Mouse (Mus musculus) limb, embryonic 15.5 days (tissue): ENCODE measurements around the gene Gdpd3. TPM values are rescaled to one million over a fixed set of nuclear protein-coding genes. Genes with fewer than 3 reads are reported as not detected.

ENCODE experiments used
- ATAC-seq: fragments of 200-750 bp; cut with Nextera tagmentation; 2 replicates; pipeline ENCODE4 v1.8.0; 2017; ENCODE audit warnings: low read depth, moderate TSS enrichment; ENCODE audit not compliant: insufficient number of reproducible peaks, low FRiP score, low TSS enrichment
- H3K27ac ChIP-seq: fragments of 300-500 bp; sonication (generic); 2 replicates; pipeline ENCODE4 v1.5.1; 2015; ENCODE audit warnings: moderate library complexity, mild to moderate bottlenecking, inconsistent platforms
- H3K27me3 ChIP-seq: fragments of 300-500 bp; sonication (generic); 2 replicates; pipeline ENCODE4 v1.6.1; 2015; ENCODE audit warnings: inconsistent platforms
- H3K36me3 ChIP-seq: fragments of 300-500 bp; sonication (generic); 2 replicates; pipeline ENCODE4 v1.6.1; 2015; ENCODE audit warnings: inconsistent platforms
- H3K4me1 ChIP-seq: fragments of 300-500 bp; sonication (generic); 2 replicates; pipeline ENCODE4 v1.6.1; 2015; ENCODE audit warnings: inconsistent platforms
- H3K4me2 ChIP-seq: fragments of 300-500 bp; sonication (generic); 2 replicates; pipeline ENCODE4 v1.6.1; 2015; ENCODE audit warnings: mild to moderate bottlenecking, inconsistent platforms
- H3K4me3 ChIP-seq: fragments of 300-500 bp; sonication (generic); 2 replicates; pipeline ENCODE4 v1.5.1; 2015; ENCODE audit warnings: mild to moderate bottlenecking, inconsistent platforms
- H3K9ac ChIP-seq: fragments of 300-500 bp; sonication (generic); 2 replicates; pipeline ENCODE4 v1.6.1; 2015; ENCODE audit warnings: inconsistent platforms
- H3K9me3 ChIP-seq: fragments of 300-500 bp; sonication (generic); 2 replicates; pipeline ENCODE4 v1.6.1; 2016; ENCODE audit warnings: inconsistent platforms
- WGBS: fragments of 180-500 bp; shearing (Covaris S2); methylation state at CpG from one replicate; pipeline ENCODE4 v1.1.7; 2015; 5-methylcytosine and 5-hydroxymethylcytosine counted together
- polyA plus RNA-seq: library from polyadenylated mRNA; unstranded; fragments of >200 nt; fragmentation: Nextera tagmentation; extraction: Ambion mirVana; gene quantifications from 2 replicates; pipeline ENCODE4 v1.2.1, GENCODE M21; 2015

Gene Gdpd3
- polyA plus RNA-seq, 1 experiment from 2014 or later = 17.7 TPM

DNA sequence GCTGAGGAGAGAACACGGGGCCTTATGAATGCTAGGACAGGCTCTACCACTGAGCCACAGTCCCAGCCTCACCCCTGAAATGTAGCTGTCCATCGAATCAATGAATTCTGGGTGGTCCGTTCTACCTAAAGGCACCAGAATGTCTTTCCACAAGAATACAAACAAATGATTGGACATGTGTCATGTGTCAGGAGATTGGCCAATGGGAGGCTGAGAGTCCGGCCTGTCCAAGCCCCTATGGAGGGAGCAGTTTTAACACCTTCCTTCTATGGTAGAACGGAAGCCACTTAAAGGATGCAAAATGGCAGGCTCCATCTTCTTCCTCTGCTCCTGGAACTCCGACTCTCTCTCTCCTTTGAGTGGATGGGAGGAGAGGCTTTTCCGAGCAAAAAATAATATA is 51.5 kb downstream of the Gdpd3 start:
- Histone ChIP-seq H3K4me3 (no peak overlapping the region), H3K27me3 (peaks cover 15% of the 10 kb centered on the region), H3K36me3 (no peaks in the 10 kb centered on the region), H3K4me2 (no peak overlapping the region), H3K9ac (no peak overlapping the region), H3K9me3 (no peaks in the 10 kb centered on the region), H3K4me1 (no peaks in the 10 kb centered on the region), H3K27ac (no peak overlapping the region)
- no peak for ATAC-seq
- 85% methylated on average over 7 of the region's 7 CpGs for WGBS

DNA sequence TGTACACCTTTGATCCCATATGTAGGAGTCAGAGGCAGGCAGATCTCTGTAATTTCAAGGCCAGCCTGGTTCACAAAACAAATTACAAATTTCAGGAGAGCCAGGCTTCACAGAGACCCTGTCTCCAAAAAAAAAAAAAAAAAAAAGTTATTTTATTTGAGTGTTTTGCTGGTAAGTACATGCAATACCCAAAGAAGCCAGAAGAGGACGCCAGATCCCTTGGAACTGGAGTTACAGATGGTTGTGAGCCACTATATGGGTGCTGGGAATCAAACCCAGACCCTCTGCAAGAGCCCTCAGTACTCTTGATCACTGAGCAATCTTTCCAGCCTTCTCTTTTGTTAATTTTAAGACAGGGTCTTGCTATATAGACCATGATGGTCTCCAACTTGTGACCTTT is 52.7 kb downstream of the Gdpd3 start:
- no peak overlapping the region for H3K27ac ChIP-seq
- peaks cover 6% of the 10 kb centered on the region for H3K4me1 ChIP-seq
- H3K9ac ChIP-seq = no peak overlapping the region
- no peak for ATAC-seq
- no peaks in the 10 kb centered on the region for H3K9me3 ChIP-seq
- H3K27me3 ChIP-seq = peaks cover 18% of the 10 kb centered on the region
- WGBS = 22% methylated on average over 1 of the region's 1 CpGs
- H3K4me3 ChIP-seq = no peak overlapping the region
- no peaks in the 10 kb centered on the region for H3K36me3 ChIP-seq
- H3K4me2 ChIP-seq = no peak overlapping the region

DNA sequence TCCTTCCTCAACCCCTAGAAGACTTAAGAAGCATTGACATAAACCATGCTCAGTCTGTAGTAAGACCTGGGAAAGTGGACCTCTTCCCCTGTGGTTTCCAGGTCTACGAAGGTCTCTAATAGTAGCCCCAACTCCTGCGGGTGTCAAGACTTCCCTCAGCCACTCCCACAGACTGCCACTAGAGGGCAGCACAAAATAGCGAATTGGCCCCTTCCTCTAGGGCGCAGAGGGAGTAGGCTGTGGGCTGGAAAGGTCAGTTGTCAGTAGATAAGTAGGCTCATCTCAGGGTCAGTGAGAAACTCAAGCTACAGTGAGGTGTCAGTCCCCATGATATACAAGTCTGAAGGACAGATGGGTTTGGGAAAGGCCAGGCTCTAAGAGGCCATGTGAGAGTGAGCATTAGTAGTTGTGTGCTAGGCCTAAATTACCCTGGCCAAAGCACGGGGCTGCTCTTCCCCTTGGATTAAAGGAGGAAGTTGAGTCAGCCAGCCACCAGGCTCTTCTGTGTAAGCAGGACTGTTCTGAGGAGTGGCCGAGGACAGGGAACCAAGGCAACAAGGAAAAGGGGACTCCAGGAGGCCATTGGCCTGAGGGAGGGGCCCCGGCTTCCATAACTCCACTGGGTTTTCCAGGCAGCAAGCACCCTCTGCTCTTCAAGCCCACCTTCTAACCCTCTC is 55.8 kb downstream of the Gdpd3 start:
- 19% methylated on average over 7 of the region's 7 CpGs for WGBS
- H3K4me1 ChIP-seq = peaks cover 6% of the 10 kb centered on the region
- peaks cover 48% of the 10 kb centered on the region for H3K27me3 ChIP-seq
- no peaks in the 10 kb centered on the region for H3K36me3 ChIP-seq
- no peak for ATAC-seq
- no peak overlapping the region for H3K27ac ChIP-seq
- no peak overlapping the region for H3K4me2 ChIP-seq
- no peaks in the 10 kb centered on the region for H3K9me3 ChIP-seq
- H3K4me3 ChIP-seq = no peak overlapping the region
- H3K9ac ChIP-seq = no peak overlapping the region

DNA sequence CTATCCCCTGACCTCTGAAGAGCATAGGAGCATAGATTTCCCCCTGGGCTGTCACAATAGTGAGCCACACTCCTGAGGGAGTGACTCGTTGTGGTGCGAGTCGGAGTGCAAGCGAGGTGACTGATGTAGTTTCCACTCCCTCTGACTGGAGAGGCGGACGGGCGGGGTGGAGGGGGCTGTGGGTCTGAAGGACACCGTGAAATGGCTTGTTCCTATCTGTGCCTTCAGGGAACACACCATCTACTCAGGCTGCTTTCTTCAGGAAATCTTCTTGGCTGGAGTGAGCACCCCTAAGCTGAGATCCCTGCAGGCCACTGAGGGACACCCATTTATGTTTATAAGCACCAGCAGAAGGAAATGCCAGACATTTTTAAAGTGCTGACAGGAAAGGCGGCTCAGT is 56.6 kb downstream of the Gdpd3 start:
- no peak for ATAC-seq
- H3K27ac ChIP-seq = no peak overlapping the region
- H3K9ac ChIP-seq = no peak overlapping the region
- peak overlapping the region; percentile 44; the same call in 1 of the 2 replicates for H3K4me2 ChIP-seq
- no peaks in the 10 kb centered on the region for H3K36me3 ChIP-seq
- H3K4me3 ChIP-seq = no peak overlapping the region; the same call in 1 of the 2 replicates
- no peaks in the 10 kb centered on the region for H3K9me3 ChIP-seq
- peaks cover 48% of the 10 kb centered on the region for H3K27me3 ChIP-seq
- 18% methylated on average over 9 of the region's 9 CpGs for WGBS
- peaks cover 6% of the 10 kb centered on the region for H3K4me1 ChIP-seq

DNA sequence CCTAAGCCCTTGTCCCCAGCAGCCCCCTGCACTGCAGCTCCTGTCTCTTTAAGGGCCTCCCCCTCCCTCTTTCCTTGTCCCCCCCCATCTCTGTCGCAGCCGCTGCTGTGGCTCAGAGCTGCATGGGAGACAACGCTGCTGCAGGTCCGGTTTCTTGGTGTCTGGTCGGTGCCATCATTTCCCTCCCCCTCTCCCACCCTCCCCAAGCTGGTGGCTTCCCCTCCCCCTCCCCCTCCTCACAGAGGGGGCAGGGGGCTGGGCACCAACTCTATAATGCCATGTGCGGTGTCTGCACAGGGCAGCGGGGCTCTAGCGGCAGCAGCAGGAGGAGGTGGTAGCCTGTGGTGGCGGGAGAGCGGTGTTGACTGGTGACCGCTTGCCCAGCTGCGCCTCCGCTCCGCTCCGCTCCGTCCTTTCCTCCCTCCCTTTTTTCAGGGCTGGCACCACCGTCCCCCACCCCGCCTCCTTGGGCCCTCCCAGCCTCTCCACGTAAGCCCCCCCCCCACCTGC is 57.1 kb downstream of the Gdpd3 start:
- 2% methylated on average over 13 of the region's 19 CpGs for WGBS
- H3K4me3 ChIP-seq = peak overlapping the region; percentile 29
- no peaks in the 10 kb centered on the region for H3K9me3 ChIP-seq
- H3K27ac ChIP-seq = no peak overlapping the region
- ATAC-seq = no peak
- no peaks in the 10 kb centered on the region for H3K36me3 ChIP-seq
- no peak overlapping the region for H3K9ac ChIP-seq
- H3K4me2 ChIP-seq = peak overlapping the region; percentile 44
- H3K4me1 ChIP-seq = peaks cover 6% of the 10 kb centered on the region
- peaks cover 48% of the 10 kb centered on the region for H3K27me3 ChIP-seq

DNA sequence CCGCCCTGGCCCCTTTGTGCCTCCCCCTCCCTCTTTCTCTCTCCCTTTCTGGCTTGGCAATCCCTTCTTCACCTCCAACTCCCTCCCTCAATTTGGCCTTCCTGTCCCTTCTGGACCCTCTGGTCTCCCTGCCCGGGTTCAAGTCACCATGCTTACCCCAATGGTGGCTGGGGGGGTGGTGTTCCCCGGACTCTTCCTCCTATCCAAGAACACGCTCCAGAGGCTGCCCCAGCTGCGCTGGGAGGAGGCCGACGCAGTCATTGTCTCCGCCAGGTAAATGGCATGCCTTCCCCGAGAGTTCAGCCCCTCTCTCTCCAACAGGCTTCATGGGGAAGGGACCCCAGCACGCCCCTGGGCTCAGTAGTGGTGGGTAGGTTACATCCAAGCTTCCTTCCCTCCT is 57.8 kb downstream of the Gdpd3 start:
- peaks cover 51% of the 10 kb centered on the region for H3K27me3 ChIP-seq
- peaks cover 6% of the 10 kb centered on the region for H3K4me1 ChIP-seq
- no peaks in the 10 kb centered on the region for H3K36me3 ChIP-seq
- no peak overlapping the region for H3K27ac ChIP-seq
- H3K4me2 ChIP-seq = no peak overlapping the region
- WGBS = 9% methylated on average over 10 of the region's 10 CpGs
- H3K9ac ChIP-seq = no peak overlapping the region
- ATAC-seq = no peak
- no peak overlapping the region for H3K4me3 ChIP-seq
- H3K9me3 ChIP-seq = no peaks in the 10 kb centered on the region

Other genes with a start within 250 kb of the Gdpd3 start
- gene Eif3c, start 199.9 kb upstream of the Gdpd3 start, polyA plus RNA-seq = 173 and 191 TPM in 2 replicates
- gene Apobr, start 181.4 kb upstream of the Gdpd3 start, polyA plus RNA-seq = 0.79 and 1.9 TPM in 2 replicates
- gene Cln3, start 180.5 kb upstream of the Gdpd3 start, polyA plus RNA-seq = 32.7 and 37.7 TPM in 2 replicates
- gene Il27, start 171.4 kb upstream of the Gdpd3 start, polyA plus RNA-seq = not detected in 2 replicates
- gene Nupr1, start 135.5 kb upstream of the Gdpd3 start, polyA plus RNA-seq = 29.8 and 41.9 TPM in 2 replicates
- gene Sgf29, start 117.0 kb upstream of the Gdpd3 start, polyA plus RNA-seq = 43.4 and 43.9 TPM in 2 replicates
- gene Sult1a1, start 89.9 kb upstream of the Gdpd3 start, polyA plus RNA-seq = 12.2 and 17.5 TPM in 2 replicates
- gene Bola2, start 70.9 kb upstream of the Gdpd3 start, polyA plus RNA-seq = 109 and 131 TPM in 2 replicates
- 10.5 and 12.3 TPM in 2 replicates for gene Slx1b, start 70.5 kb upstream of the Gdpd3 start, polyA plus RNA-seq
- gene Coro1a, start 58.5 kb upstream of the Gdpd3 start, polyA plus RNA-seq = 44.5 and 46.5 TPM in 2 replicates
- gene Mapk3, start 6.7 kb upstream of the Gdpd3 start, polyA plus RNA-seq = 65.2 and 68.3 TPM in 2 replicates
- gene Ypel3, start 10.6 kb downstream of the Gdpd3 start, polyA plus RNA-seq = 117 and 122 TPM in 2 replicates
- gene Tbx6, start 15.1 kb downstream of the Gdpd3 start, polyA plus RNA-seq = 0.37 and 0.46 TPM in 2 replicates
- gene Ppp4c, start 26.2 kb downstream of the Gdpd3 start, polyA plus RNA-seq = 212 and 227 TPM in 2 replicates
- 0.22 and 0.56 TPM in 2 replicates for gene Fam57b, start 31.3 kb downstream of the Gdpd3 start, polyA plus RNA-seq
- not detected in 2 replicates for gene 4930451I11Rik, start 65.3 kb downstream of the Gdpd3 start, polyA plus RNA-seq
- 0.57 and 0.82 TPM in 2 replicates for gene Doc2a, start 81.1 kb downstream of the Gdpd3 start, polyA plus RNA-seq
- gene Hirip3, start 95.6 kb downstream of the Gdpd3 start, polyA plus RNA-seq = 26.7 and 30.1 TPM in 2 replicates
- 80.7 and 82.1 TPM in 2 replicates for gene Ino80e, start 96.0 kb downstream of the Gdpd3 start, polyA plus RNA-seq
- 40.9 and 46.3 TPM in 2 replicates for gene Taok2, start 118.4 kb downstream of the Gdpd3 start, polyA plus RNA-seq
- 31.3 and 35.1 TPM in 2 replicates for gene Tmem219, start 156.6 kb downstream of the Gdpd3 start, polyA plus RNA-seq
- gene Kctd13, start 162.5 kb downstream of the Gdpd3 start, polyA plus RNA-seq = 13.5 and 15.3 TPM in 2 replicates
- 0.10 TPM in 1 of 2 replicates, not detected in the other for gene Asphd1, start 183.2 kb downstream of the Gdpd3 start, polyA plus RNA-seq
- gene Sez6l2, start 184.2 kb downstream of the Gdpd3 start, polyA plus RNA-seq = 0.46 and 0.50 TPM in 2 replicates
- 105 and 119 TPM in 2 replicates for gene Cdipt, start 209.6 kb downstream of the Gdpd3 start, polyA plus RNA-seq
- gene Cdiptos, start 209.8 kb downstream of the Gdpd3 start, polyA plus RNA-seq = 1.5 and 1.6 TPM in 2 replicates
- 13.1 and 17.0 TPM in 2 replicates for gene Mvp, start 248.3 kb downstream of the Gdpd3 start, polyA plus RNA-seq